Mouse (Mus musculus) neural tube, embryonic 12.5 days (tissue): Measurements from ENCODE around the gene Rassf4. TPM values are rescaled to one million over a fixed set of nuclear protein-coding genes. Genes with fewer than 3 reads are reported as not detected.

Experiments used
- ATAC-seq: fragments of 200-750 bp; cut with Nextera tagmentation; 2 replicates; pipeline ENCODE4 v1.8.0; 2017; ENCODE audit warnings: low read depth, mild to moderate bottlenecking, moderate TSS enrichment, moderate library complexity; ENCODE audit not compliant: low FRiP score
- H3K27ac ChIP-seq: fragments of 300-500 bp; sonication (generic); 2 replicates; pipeline ENCODE4 v1.5.1; 2016
- H3K27me3 ChIP-seq: fragments of 300-500 bp; sonication (generic); replicated peaks from 2 replicates; pipeline ENCODE4 v1.6.1; 2016; ENCODE audit warnings: mild to moderate bottlenecking
- H3K36me3 ChIP-seq: fragments of 300-500 bp; sonication (generic); 2 replicates; pipeline ENCODE4 v1.6.1; 2016; ENCODE audit warnings: mild to moderate bottlenecking
- H3K4me1 ChIP-seq: fragments of 300-500 bp; sonication (generic); 2 replicates; pipeline ENCODE4 v1.6.1; 2016
- H3K4me2 ChIP-seq: fragments of 300-500 bp; sonication (generic); replicated peaks from 2 replicates; pipeline ENCODE4 v1.6.1; 2016; ENCODE audit warnings: mild to moderate bottlenecking
- H3K4me3 ChIP-seq: fragments of 300-500 bp; sonication (generic); 2 replicates; pipeline ENCODE4 v1.5.1; 2016
- H3K9ac ChIP-seq: fragments of 300-500 bp; sonication (generic); 2 replicates; pipeline ENCODE4 v1.6.1; 2016; ENCODE audit warnings: mild to moderate bottlenecking
- H3K9me3 ChIP-seq: fragments of 300-500 bp; sonication (generic); 2 replicates; pipeline ENCODE4 v1.6.1; 2016; ENCODE audit warnings: mild to moderate bottlenecking
- WGBS: fragments of 180-500 bp; shearing (Covaris S2); methylation state at CpG from one replicate; pipeline ENCODE4 v1.1.7; 2016; 5-methylcytosine and 5-hydroxymethylcytosine counted together
- polyA plus RNA-seq: library from polyadenylated mRNA; unstranded; fragments of >200 nt; fragmentation: Nextera tagmentation; extraction: Ambion mirVana; gene quantifications from 2 replicates; pipeline ENCODE4 v1.2.1, GENCODE M21; 2016

Rassf4 gene
- polyA plus RNA-seq, 1 experiment from 2014 or later = 38.3 TPM

DNA sequence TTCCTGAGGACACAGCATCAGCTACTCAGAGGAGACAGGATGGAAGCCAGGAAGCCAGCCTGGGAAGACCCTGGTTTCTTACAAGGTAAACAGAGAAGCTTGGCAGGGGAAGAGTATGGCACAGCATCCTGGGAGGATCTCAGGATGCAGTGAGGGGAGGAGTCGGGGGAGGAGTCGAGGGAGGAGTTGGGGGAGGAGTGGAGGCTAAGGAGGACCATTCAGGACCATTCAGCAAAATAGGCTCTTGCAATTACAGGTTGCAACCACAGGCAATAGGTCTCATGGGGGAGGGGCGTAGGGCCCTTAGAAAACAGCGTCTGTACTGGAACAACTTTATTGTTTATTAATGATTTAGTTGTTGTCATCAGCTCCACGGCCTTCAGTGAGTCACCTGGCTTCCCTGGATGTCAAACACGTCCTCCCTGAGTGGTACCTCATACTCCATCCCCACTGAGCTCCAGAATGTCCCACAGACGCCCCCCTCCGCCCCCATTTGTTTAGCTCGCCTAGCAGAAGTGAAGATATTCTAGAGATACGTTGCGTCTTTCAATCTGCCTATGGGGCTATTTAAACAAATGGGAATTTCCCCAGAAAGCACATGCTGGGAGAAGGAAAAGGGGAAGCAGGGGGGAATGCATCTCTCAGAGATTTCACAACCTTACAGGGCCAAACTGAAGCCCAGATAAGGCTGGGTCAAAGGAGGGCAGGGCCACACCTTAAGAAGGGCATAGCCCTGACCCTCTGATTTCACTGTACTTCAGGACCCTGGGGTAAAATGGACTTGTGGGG, 4.9 kb downstream of the Rassf4 start:
- no peaks in the 10 kb centered on the region for H3K27me3 ChIP-seq
- H3K36me3 ChIP-seq = no peaks in the 10 kb centered on the region
- ATAC-seq = no peak
- no peaks in the 10 kb centered on the region for H3K9me3 ChIP-seq
- H3K27ac ChIP-seq = no peak overlapping the region
- no peak overlapping the region for H3K4me3 ChIP-seq
- no peak overlapping the region for H3K4me2 ChIP-seq
- WGBS = 31% methylated on average over 11 of the region's 11 CpGs
- no peak overlapping the region for H3K9ac ChIP-seq
- peaks cover 33% of the 10 kb centered on the region for H3K4me1 ChIP-seq

DNA sequence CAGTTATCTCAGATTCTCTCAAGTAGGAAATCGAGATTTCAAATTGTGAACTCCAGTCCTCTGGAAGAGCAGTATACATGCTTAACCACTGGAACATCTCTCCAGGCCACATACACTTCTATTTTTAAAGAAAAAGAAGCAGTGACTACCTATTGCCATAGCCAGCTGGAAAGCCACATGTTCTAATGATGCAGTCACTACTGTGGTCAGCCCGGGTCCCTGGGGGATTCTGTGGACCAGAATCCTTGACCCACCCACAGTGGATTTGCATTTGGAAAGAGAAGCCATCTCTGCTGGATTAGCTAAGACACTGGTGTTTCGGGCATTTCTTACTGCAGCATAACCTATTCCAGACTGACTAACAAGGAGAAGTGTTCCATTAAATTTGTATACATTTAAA, 6.4 kb downstream of the Rassf4 start:
- Histone ChIP-seq H3K27ac (no peak overlapping the region), H3K4me1 (peaks cover 29% of the 10 kb centered on the region), H3K27me3 (no peaks in the 10 kb centered on the region), H3K9ac (no peak overlapping the region), H3K4me2 (no peak overlapping the region), H3K36me3 (no peaks in the 10 kb centered on the region), H3K9me3 (no peaks in the 10 kb centered on the region), H3K4me3 (no peak overlapping the region)
- no peak for ATAC-seq
- WGBS = 75% methylated on average over 3 of the region's 3 CpGs

GRCm38 (mm10) chr6:116666892-116667291, 6.9 kb downstream of the Rassf4 start:
- peaks cover 28% of the 10 kb centered on the region for H3K4me1 ChIP-seq
- H3K9me3 ChIP-seq = no peaks in the 10 kb centered on the region
- no peaks in the 10 kb centered on the region for H3K27me3 ChIP-seq
- 26% methylated on average over 3 of the region's 3 CpGs for WGBS
- H3K4me3 ChIP-seq = no peak overlapping the region
- no peak overlapping the region for H3K9ac ChIP-seq
- H3K27ac ChIP-seq = no peak overlapping the region
- no peak overlapping the region; the same call in 1 of the 2 replicates for H3K4me2 ChIP-seq
- no peaks in the 10 kb centered on the region for H3K36me3 ChIP-seq
- no peak for ATAC-seq

DNA sequence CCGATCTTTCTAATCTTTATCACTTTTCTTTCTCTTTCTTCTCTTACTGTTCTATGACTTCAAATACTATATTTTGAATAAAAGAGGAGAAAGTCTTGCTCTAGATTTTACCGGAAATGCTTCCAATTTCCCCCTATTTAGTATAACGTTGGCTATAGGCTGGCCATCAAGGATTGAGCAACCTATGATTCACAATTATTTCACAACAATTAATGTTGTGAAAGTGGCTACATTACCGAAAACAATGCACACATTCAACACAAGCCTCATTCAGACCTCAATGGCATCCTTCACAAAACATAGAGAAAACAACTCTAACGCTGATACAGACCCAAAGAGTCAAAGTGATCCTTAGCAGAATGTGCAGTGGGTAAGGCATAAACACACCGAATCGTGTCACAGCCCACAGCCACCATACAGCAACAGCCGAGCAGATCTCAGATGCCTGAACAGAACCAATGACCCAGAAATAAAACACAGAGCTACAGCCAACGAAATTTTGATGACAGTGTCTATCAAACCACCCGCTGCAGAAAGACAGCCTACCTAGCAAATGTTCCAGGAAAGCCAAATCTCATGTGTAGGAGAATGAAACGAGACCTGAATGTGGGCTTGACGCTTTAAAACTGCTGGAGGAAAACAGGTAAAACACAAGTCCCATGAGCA, 7.5 kb downstream of the Rassf4 start:
- H3K9me3 ChIP-seq = no peaks in the 10 kb centered on the region
- no peak overlapping the region for H3K9ac ChIP-seq
- H3K27ac ChIP-seq = no peak overlapping the region
- no peak overlapping the region for H3K4me3 ChIP-seq
- H3K4me1 ChIP-seq = peaks cover 23% of the 10 kb centered on the region
- WGBS = 71% methylated on average over 12 of the region's 12 CpGs
- H3K4me2 ChIP-seq = no peak overlapping the region; the same call in 1 of the 2 replicates
- no peaks in the 10 kb centered on the region for H3K27me3 ChIP-seq
- no peak for ATAC-seq
- H3K36me3 ChIP-seq = no peaks in the 10 kb centered on the region

- WGBS = 78% methylated on average over 3 of the region's 3 CpGs
Measured at GRCm38 (mm10) chr6:116664830-116665229, 8.9 kb downstream of the Rassf4 start.

GRCm38 (mm10) chr6:116664031-116664430, 9.7 kb downstream of the Rassf4 start:
- Histone ChIP-seq H3K36me3 (no peaks in the 10 kb centered on the region), H3K27me3 (no peaks in the 10 kb centered on the region), H3K27ac (no peak overlapping the region), H3K9me3 (no peaks in the 10 kb centered on the region), H3K4me3 (no peak overlapping the region), H3K9ac (no peak overlapping the region), H3K4me1 (peaks cover 5% of the 10 kb centered on the region; the same call in 1 of the 2 replicates), H3K4me2 (no peak overlapping the region)
- WGBS = 82% methylated on average over 6 of the region's 6 CpGs
- ATAC-seq = no peak

More at GRCm38 (mm10) chr6:116664830-116665229, 8.9 kb downstream of the Rassf4 start:
- Histone ChIP-seq H3K9ac (no peak overlapping the region), H3K4me3 (no peak overlapping the region), H3K27me3 (no peaks in the 10 kb centered on the region), H3K4me2 (no peak overlapping the region), H3K4me1 (peaks cover 9% of the 10 kb centered on the region), H3K9me3 (no peaks in the 10 kb centered on the region), H3K36me3 (no peaks in the 10 kb centered on the region), H3K27ac (no peak overlapping the region)
- no peak for ATAC-seq

DNA sequence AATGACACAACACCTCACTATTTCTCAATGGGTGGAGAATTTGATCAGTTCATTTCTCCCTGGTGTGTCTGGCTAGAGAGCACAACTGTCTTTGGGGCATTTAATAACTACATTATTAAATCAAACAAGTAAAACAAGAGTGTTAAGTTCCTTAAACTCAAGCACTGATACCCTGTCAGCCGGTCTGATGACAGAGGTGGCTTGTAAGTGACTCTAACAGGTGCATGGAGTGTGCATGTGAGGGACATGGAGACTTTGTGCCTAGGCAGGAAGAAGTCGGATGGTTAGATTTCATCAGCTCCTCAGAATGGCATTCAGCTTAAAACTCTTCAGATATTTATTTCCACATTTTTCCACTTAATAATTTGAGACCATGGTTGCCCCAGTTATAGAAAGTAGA, 10.4 kb downstream of the Rassf4 start:
- Histone ChIP-seq H3K9me3 (no peaks in the 10 kb centered on the region), H3K4me3 (no peak overlapping the region), H3K27ac (no peak overlapping the region), H3K9ac (no peak overlapping the region), H3K36me3 (no peaks in the 10 kb centered on the region), H3K27me3 (no peaks in the 10 kb centered on the region), H3K4me1 (peaks cover 5% of the 10 kb centered on the region; the same call in 1 of the 2 replicates), H3K4me2 (no peak overlapping the region)
- 82% methylated on average over 2 of the region's 2 CpGs for WGBS
- no peak for ATAC-seq

DNA sequence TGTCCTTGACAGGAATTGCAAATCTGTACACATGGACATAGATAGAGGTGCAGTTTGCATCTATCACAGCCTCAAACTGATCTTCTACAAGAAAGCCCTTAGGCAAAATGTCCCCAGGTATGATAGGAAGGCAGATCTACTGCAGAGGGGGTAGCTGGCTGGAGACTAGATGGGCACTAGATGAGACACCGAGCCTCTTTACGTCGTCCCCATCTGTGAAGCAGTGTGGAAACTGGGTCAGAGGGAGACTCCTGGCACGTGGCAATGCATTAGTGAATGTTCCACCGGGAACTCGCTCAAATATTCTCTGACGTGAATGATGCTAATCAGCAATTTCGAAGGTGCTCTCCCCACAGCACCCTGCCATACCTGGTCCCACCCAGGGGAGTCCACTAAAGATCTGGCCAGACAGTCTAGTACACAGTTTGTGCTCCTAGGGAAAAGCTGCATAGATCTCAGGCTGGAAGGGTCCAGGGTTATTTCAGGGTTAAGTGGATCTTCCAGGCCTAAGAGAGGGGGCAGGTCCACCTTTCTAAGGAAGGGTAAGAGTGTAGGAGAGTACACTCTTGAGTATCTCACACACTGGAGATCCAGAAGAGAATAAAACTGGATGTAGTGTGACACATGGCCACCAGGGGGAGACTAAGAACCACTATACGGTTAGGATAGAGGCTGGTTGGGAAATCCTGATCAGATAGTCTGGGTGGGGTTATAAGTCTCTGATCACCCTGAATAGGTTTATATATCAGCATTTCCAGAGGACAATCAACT, 19.9 kb downstream of the Rassf4 start:
- H3K4me1 ChIP-seq = no peaks in the 10 kb centered on the region; the same call in 1 of the 2 replicates
- no peak overlapping the region for H3K4me3 ChIP-seq
- peak; percentile 73 for ATAC-seq
- no peaks in the 10 kb centered on the region for H3K9me3 ChIP-seq
- H3K9ac ChIP-seq = no peak overlapping the region
- WGBS = 63% methylated on average over 9 of the region's 9 CpGs
- no peak overlapping the region for H3K4me2 ChIP-seq
- H3K27ac ChIP-seq = no peak overlapping the region
- H3K27me3 ChIP-seq = no peaks in the 10 kb centered on the region
- H3K36me3 ChIP-seq = peaks cover 11% of the 10 kb centered on the region; the same call in 1 of the 2 replicates

DNA sequence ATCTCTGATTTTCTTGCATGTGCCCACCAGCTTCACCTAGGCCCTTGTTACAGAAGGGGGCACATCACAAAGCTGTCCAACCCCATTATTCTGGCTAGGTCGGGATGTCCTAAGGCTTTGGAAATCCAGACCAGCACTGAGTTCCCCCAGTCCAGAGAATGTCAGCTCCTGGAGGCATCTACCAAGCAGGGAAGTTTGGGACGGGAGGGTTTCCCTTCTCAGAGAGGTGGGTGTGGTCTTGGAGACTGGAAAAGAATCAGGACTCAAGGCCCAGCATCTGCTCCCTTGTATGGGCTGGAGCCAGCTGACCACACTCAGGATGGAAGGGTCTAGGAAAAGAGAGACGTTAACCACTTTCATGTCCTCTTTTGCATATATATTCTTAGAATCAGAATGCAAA, 20.6 kb downstream of the Rassf4 start:
- no peak overlapping the region for H3K27ac ChIP-seq
- ATAC-seq = no peak
- no peaks in the 10 kb centered on the region for H3K9me3 ChIP-seq
- H3K4me1 ChIP-seq = no peaks in the 10 kb centered on the region; the same call in 1 of the 2 replicates
- H3K4me2 ChIP-seq = no peak overlapping the region
- H3K36me3 ChIP-seq = peaks cover 11% of the 10 kb centered on the region; the same call in 1 of the 2 replicates
- no peak overlapping the region for H3K9ac ChIP-seq
- no peaks in the 10 kb centered on the region for H3K27me3 ChIP-seq
- WGBS = 72% methylated on average over 3 of the region's 3 CpGs
- no peak overlapping the region for H3K4me3 ChIP-seq

DNA sequence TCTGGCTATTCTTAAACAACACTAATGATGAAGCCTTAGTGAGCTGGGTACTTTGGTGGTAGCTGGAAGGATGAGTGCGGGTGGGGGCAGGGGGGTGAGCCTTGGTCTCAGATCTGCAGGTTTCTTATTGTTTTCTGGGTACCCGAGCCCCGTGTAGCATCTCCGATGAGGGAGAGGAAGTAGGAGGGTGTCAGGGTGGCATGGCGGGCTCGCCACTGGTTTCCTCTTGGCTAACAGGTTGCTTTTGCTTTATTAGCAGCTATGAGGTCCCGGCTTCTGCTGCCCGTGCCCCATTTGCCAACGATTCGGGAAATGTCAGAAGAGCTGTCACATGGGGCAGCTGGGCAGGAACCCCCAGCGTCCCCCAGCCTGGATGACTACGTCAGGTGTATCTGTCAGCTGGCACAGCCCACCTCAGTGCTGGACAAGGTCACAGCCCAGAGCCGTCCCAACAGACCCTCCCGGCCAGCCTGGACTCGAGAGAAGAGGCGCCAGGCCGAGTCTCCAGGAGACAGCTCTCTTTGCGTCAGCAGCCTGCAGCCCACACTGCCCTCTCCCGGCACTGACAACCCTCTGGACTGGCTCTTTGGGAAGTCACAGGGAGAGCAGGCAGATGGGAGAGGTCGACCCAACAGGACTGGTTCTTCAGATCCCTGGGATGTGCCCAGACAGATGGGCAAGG, 22.2 kb downstream of the Rassf4 start:
- ATAC-seq = no peak
- H3K9ac ChIP-seq = no peak overlapping the region
- H3K9me3 ChIP-seq = no peaks in the 10 kb centered on the region
- WGBS = 77% methylated on average over 20 of the region's 20 CpGs
- no peaks in the 10 kb centered on the region; the same call in 1 of the 2 replicates for H3K4me1 ChIP-seq
- H3K4me2 ChIP-seq = 0 out of 2 replicates have a peak overlapping the region, but pooled peaks have one; percentile 2
- peaks cover 3% of the 10 kb centered on the region for H3K36me3 ChIP-seq
- 0 out of 2 replicates have a peak, but pooled peaks cover 3% of the 10 kb centered on the region for H3K27me3 ChIP-seq
- no peak overlapping the region for H3K4me3 ChIP-seq
- H3K27ac ChIP-seq = no peak overlapping the region

- 0 out of 2 replicates have a peak, but pooled peaks cover 3% of the 10 kb centered on the region for H3K27me3 ChIP-seq
- no peak within 1 kb of the TSS for H3K27ac ChIP-seq
- no peak within 1 kb of the TSS for H3K9ac ChIP-seq
- no peak within 1 kb of the TSS for H3K4me3 ChIP-seq
- WGBS = 37% methylated on average over 6 of the region's 6 CpGs
- H3K4me1 ChIP-seq = no peaks in the 10 kb centered on the region; the same call in 1 of the 2 replicates
- ATAC-seq = no peak
- peaks cover 11% of the 10 kb centered on the region for H3K36me3 ChIP-seq
- no peak within 1 kb of the TSS for H3K4me2 ChIP-seq
- no peaks in the 10 kb centered on the region for H3K9me3 ChIP-seq
Measured at GRCm38 (mm10) chr6:116650406-116650805, 23.3 kb downstream of the Rassf4 start, which contains the start of gene Depp1. Gene Depp1, plus strand, starts transcription at chr6:116650609.
